Comparison of ENCODE assay signal across 20 mouse cellular contexts in genomic region chr3:138746556-138746955, GRCm38 (mm10). TPM values are rescaled to one million over a fixed set of nuclear protein-coding genes. Genes with fewer than 3 reads are reported as not detected.
A peak's percentile ranks its signal among the peaks of the same experiment; 100 is the strongest.
DNase-seq lines count a peak whose midpoint lies in the region; TF ChIP-seq lines count a peak whose summit lies in the region.
"Had no signal": no experiment of that assay in that cellular context is flagged by ENCODE, and none has a peak within 500 bp of the region (broad histone marks: within the 10 kb centered on the region; RNA-seq: fewer than 3 reads in every experiment).

No protein-coding gene starts in this region.

- WGBS in olfactory bulb, adult 2 months, result 79% methylated on average over 8 of the region's 8 CpGs

- H3K27ac ChIP-seq in cortical plate, adult 2 months (ENCODE audit: insufficient read depth, low read length), result peak overlapping the region; percentile 82
- H3K27ac ChIP-seq in olfactory bulb, adult 2 months (ENCODE audit: insufficient read depth, low read depth, low read length), result peak overlapping the region; percentile 57
- H3K27ac ChIP-seq: embryonic facial prominence, embryonic 10.5 days; hindbrain, embryonic 12.5 days; limb, embryonic 13.5 days; liver, embryonic 13.5 days; midbrain, embryonic 13.5 days had no signal

- no peak for TF ChIP-seq CTCF in cortical plate, adult 2 months (IDR thresholded peaks at IDR 0.05; ENCODE audit: extremely low read depth, insufficient read depth, low read length)
- TF ChIP-seq CTCF in olfactory bulb, adult 2 months (IDR thresholded peaks at IDR 0.05; ENCODE audit: insufficient read depth, low read depth, low read length), result no peak

- peak; percentile 18 for DNase-seq in cerebellum, adult 9-11 months
- DNase-seq in cerebellum, adult 8-10 months, result no peak
- DNase-seq in CD4-positive, CD25-positive, alpha-beta regulatory T cell, adult 2 months (ENCODE audit: low read depth, low spot score), result peak; percentile 48
- DNase-seq in adipocyte (ENCODE audit: low spot score) (no peak), liver (no peak)
- DNase-seq: adrenal gland, postnatal 10 days; kidney, adult 8-10 months; kidney, postnatal 10 days; layer of hippocampus, postnatal 36 days; liver, embryonic 13.5 days; lung, adult 2 months; thymus, adult 18-20 months; thymus, postnatal 36 days had no signal

- peak overlapping the region; percentile 19; the same call in 1 of the 2 replicates for H3K4me3 ChIP-seq in cortical plate, adult 2 months (ENCODE audit: insufficient read depth, low read length)
- no peak overlapping the region for H3K4me3 ChIP-seq in olfactory bulb, adult 2 months (ENCODE audit: insufficient read depth, low read depth, low read length)
- H3K4me3 ChIP-seq: embryonic facial prominence, embryonic 10.5 days; hindbrain, embryonic 12.5 days; limb, embryonic 13.5 days; liver, embryonic 13.5 days; megakaryocyte, embryonic 14.5 days; midbrain, embryonic 13.5 days had no signal

- H3K4me1 ChIP-seq in cortical plate, adult 2 months (ENCODE audit: control insufficient read depth, insufficient read depth, low read length), result peaks cover 13% of the 10 kb centered on the region
- H3K4me1 ChIP-seq in olfactory bulb, adult 2 months (ENCODE audit: control insufficient read depth, insufficient read depth, low read length), result peaks cover 19% of the 10 kb centered on the region

- TF ChIP-seq POLR2A in cortical plate, adult 2 months (IDR thresholded peaks at IDR 0.05; ENCODE audit: extremely low read depth, insufficient read depth, low read length), result no peak
- no peak for TF ChIP-seq POLR2A in olfactory bulb, adult 2 months (IDR thresholded peaks at IDR 0.05; ENCODE audit: insufficient read depth, low read depth, low read length)

RNA-seq across cellular contexts. Expression of gene Tspan5, which starts 4.6 kb away (rescaled TPM):
- 224 and 226 TPM in 2 replicates for polyA plus RNA-seq in cortical plate, adult 2 months (2012; rRNA removed)
- polyA plus RNA-seq in olfactory bulb, adult 2 months (2012; ENCODE audit: insufficient read depth, insufficient read length, low replicate concordance, missing spikeins), result not detected in 2 replicates

Comparison
In these comparisons a context has a peak if more than half of its experiments do, and no peak if none do; other contexts are left out.
1. DNase-seq: peak in cerebellum, adult 9-11 months (single experiment) and CD4-positive, CD25-positive, alpha-beta regulatory T cell, adult 2 months (single experiment); none in cerebellum, adult 8-10 months (single experiment), adipocyte (single experiment) and liver (single experiment).